Mouse (Mus musculus): Measurements from ENCODE around the gene Gucy2f. TPM values are rescaled to one million over a fixed set of nuclear protein-coding genes. Genes with fewer than 3 reads are reported as not detected.

Gucy2f gene
- polyA plus RNA-seq, 2 experiments: not detected

DNA sequence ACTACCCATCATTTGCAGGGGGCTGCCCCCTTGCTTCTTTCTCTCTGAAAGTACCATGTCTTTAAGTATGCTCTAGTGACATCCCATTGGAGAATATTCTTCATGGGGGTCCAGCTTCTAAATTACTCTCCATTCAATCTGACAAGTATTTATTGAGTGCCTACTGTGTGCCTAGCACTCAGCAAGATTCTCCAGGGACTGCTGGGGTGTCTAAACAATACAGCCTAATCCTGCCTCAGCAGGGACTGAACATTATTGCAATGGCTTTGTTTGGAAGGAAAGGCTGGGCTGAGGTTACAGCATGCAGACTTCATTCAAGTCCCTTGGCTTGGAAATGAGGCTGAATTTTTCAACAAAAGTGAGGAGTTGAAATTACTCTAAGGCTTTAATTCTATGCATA, 81.0 kb downstream of the Gucy2f start:
- H3K36me3 ChIP-seq (replicated peaks; ENCODE audit: control insufficient read depth, insufficient read depth, low read depth): no peaks in the 10 kb centered on the region
- H3K9me3 ChIP-seq (ENCODE audit: control insufficient read depth, low read length): no peaks in the 10 kb centered on the region
- H3K4me1 ChIP-seq (replicated peaks; ENCODE audit: control insufficient read depth in 2 of 2, insufficient read depth in 2 of 2, low read length in 1 of 2): no peaks in the 10 kb centered on the region
- H3K27ac ChIP-seq: no peak overlapping the region
- no peaks in the 10 kb centered on the region for H3K27me3 ChIP-seq (ENCODE audit: control insufficient read depth, insufficient read depth, low read length)
- DNase-seq (ENCODE audit: low read depth in 3 of 3, low spot score in 3 of 3) (no peak), ATAC-seq (ENCODE audit: insufficient read depth) (no peak)
- H3K4me2 ChIP-seq (ENCODE audit: low read depth): no peak overlapping the region
- TF ChIP-seq EP300 (IDR thresholded peaks at IDR 0.05; ENCODE audit: low read depth): no peak
- TF ChIP-seq CTCF (IDR thresholded peaks at IDR 0.05; ENCODE audit: low read depth): no peak
- no peak overlapping the region for H3K9ac ChIP-seq (replicated peaks)
- no peak overlapping the region for H3K4me3 ChIP-seq (ENCODE audit: insufficient read depth in 1 of 2, low read depth in 2 of 2, low read length in 2 of 2)

DNA sequence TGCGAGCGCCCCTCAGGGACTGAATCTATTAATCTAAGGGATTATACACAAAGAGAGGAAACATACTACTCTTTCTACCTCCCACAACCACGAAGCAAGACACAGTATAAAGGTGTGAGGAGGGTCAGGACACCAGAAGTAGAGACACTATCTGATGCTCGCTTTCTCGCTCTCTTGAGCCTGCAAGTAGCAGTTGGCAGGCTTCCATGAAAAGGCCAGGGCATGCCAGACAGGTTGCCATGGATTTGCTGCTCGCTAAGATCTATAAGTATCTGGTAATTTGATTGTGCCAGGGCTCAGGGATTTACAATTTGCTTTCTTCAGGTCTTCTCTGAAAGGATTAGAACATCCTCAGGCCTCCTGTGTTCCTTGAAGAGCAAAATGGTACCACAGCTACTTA, 85.5 kb downstream of the Gucy2f start:
- no peak overlapping the region for H3K27ac ChIP-seq
- H3K9ac ChIP-seq (replicated peaks): no peak overlapping the region
- ATAC-seq (ENCODE audit: insufficient read depth) (no peak), DNase-seq (ENCODE audit: low read depth in 3 of 3, low spot score in 3 of 3) (no peak)
- 56% methylated on average over 6 of the region's 6 CpGs for WGBS (ENCODE audit: insufficient replicate concordance)
- H3K27me3 ChIP-seq (ENCODE audit: control insufficient read depth, insufficient read depth, low read length): no peaks in the 10 kb centered on the region
- H3K4me2 ChIP-seq (ENCODE audit: low read depth): no peak overlapping the region
- H3K4me3 ChIP-seq (ENCODE audit: insufficient read depth in 1 of 2, low read depth in 2 of 2, low read length in 2 of 2): no peak overlapping the region
- no peak for TF ChIP-seq EP300 (IDR thresholded peaks at IDR 0.05; ENCODE audit: low read depth)
- no peak for TF ChIP-seq CTCF (IDR thresholded peaks at IDR 0.05; ENCODE audit: low read depth)
- no peaks in the 10 kb centered on the region for H3K4me1 ChIP-seq (replicated peaks; ENCODE audit: control insufficient read depth in 2 of 2, insufficient read depth in 2 of 2, low read length in 1 of 2)
- H3K36me3 ChIP-seq (replicated peaks; ENCODE audit: control insufficient read depth, insufficient read depth, low read depth): no peaks in the 10 kb centered on the region
- H3K9me3 ChIP-seq (ENCODE audit: control insufficient read depth, low read length): no peaks in the 10 kb centered on the region

DNA sequence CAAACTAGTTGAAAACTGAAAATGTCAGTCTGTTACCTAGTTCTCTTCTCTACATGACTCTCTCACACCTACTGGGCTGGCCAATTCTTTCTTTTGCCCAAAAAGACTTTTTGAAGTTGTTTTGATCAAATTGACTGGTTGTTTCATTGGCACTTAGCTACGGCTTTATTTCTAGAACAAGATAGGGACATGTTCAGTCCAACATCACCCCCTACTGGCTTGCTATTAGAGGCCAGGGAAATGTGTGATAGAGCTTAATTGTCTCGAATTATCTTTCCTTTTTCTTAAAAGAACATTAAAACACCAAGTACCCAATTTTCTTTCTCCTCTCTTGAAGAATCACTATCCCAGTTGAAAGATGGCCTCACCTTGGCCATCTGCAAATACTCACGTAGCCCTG, 99.8 kb downstream of the Gucy2f start:
- 32% methylated on average over 3 of the region's 3 CpGs for WGBS (ENCODE audit: insufficient replicate concordance)
- DNase-seq (ENCODE audit: low read depth in 3 of 3, low spot score in 3 of 3) (no peak), ATAC-seq (ENCODE audit: insufficient read depth) (no peak)

DNA sequence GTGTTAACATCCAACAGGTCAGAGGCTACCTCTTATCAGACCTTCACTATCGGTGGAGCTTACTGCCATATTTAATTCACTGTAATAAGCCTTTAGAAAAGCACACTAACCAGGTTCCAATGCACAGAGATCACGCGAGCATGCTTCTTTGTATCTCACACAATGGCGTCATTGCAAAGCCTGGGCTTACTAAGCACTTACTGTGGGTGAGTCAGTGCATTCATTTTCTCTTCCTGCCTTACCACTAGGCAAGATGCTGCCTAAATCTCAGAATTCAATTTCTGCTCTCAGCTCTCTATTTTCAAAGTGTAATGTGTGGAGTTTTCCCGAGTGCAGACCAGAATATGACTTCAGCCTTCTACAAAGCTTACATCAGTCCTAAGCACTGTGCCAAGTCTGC, 101.2 kb downstream of the Gucy2f start:
- WGBS (ENCODE audit: insufficient replicate concordance): 64% methylated on average over 5 of the region's 5 CpGs
- TF ChIP-seq EP300 (IDR thresholded peaks at IDR 0.05; ENCODE audit: low read depth) (no peak), CTCF (IDR thresholded peaks at IDR 0.05; ENCODE audit: low read depth) (no peak)

More for the DNA sequence above, 99.8 kb downstream of the Gucy2f start:
- H3K4me3 ChIP-seq (ENCODE audit: insufficient read depth in 1 of 2, low read depth in 2 of 2, low read length in 2 of 2): no peak overlapping the region
- no peaks in the 10 kb centered on the region for H3K9me3 ChIP-seq (ENCODE audit: control insufficient read depth, low read length)
- no peak overlapping the region for H3K9ac ChIP-seq (replicated peaks)
- no peaks in the 10 kb centered on the region for H3K27me3 ChIP-seq (ENCODE audit: control insufficient read depth, insufficient read depth, low read length)
- H3K4me2 ChIP-seq (ENCODE audit: low read depth): no peak overlapping the region
- no peaks in the 10 kb centered on the region for H3K4me1 ChIP-seq (replicated peaks; ENCODE audit: control insufficient read depth in 2 of 2, insufficient read depth in 2 of 2, low read length in 1 of 2)
- TF ChIP-seq EP300 (IDR thresholded peaks at IDR 0.05; ENCODE audit: low read depth): no peak
- TF ChIP-seq CTCF (IDR thresholded peaks at IDR 0.05; ENCODE audit: low read depth): no peak
- no peaks in the 10 kb centered on the region for H3K36me3 ChIP-seq (replicated peaks; ENCODE audit: control insufficient read depth, insufficient read depth, low read depth)
- H3K27ac ChIP-seq: no peak overlapping the region

GRCm38 (mm10) chrX:142062585-142062984, 134.1 kb downstream of the Gucy2f start:
- Histone ChIP-seq H3K4me2 (ENCODE audit: low read depth) (no peak overlapping the region), H3K27me3 (ENCODE audit: control insufficient read depth, insufficient read depth, low read length) (no peaks in the 10 kb centered on the region), H3K36me3 (replicated peaks; ENCODE audit: control insufficient read depth, insufficient read depth, low read depth) (no peaks in the 10 kb centered on the region), H3K9me3 (ENCODE audit: control insufficient read depth, low read length) (no peaks in the 10 kb centered on the region), H3K4me3 (ENCODE audit: insufficient read depth in 1 of 2, low read depth in 2 of 2, low read length in 2 of 2) (no peak overlapping the region), H3K4me1 (replicated peaks; ENCODE audit: control insufficient read depth in 2 of 2, insufficient read depth in 2 of 2, low read length in 1 of 2) (no peaks in the 10 kb centered on the region), H3K9ac (replicated peaks) (no peak overlapping the region), H3K27ac (no peak overlapping the region)
- WGBS (ENCODE audit: insufficient replicate concordance): 42% methylated on average over 3 of the region's 3 CpGs
- DNase-seq (ENCODE audit: low read depth in 3 of 3, low spot score in 3 of 3): no peak
- no peak for ATAC-seq (ENCODE audit: insufficient read depth)
- TF ChIP-seq CTCF (IDR thresholded peaks at IDR 0.05; ENCODE audit: low read depth) (no peak), EP300 (IDR thresholded peaks at IDR 0.05; ENCODE audit: low read depth) (no peak)

More for the DNA sequence above, 101.2 kb downstream of the Gucy2f start:
- no peaks in the 10 kb centered on the region for H3K4me1 ChIP-seq (replicated peaks; ENCODE audit: control insufficient read depth in 2 of 2, insufficient read depth in 2 of 2, low read length in 1 of 2)
- no peak overlapping the region for H3K27ac ChIP-seq
- H3K9ac ChIP-seq (replicated peaks): no peak overlapping the region
- DNase-seq (ENCODE audit: low read depth in 3 of 3, low spot score in 3 of 3) (no peak), ATAC-seq (ENCODE audit: insufficient read depth) (no peak)
- H3K27me3 ChIP-seq (ENCODE audit: control insufficient read depth, insufficient read depth, low read length): no peaks in the 10 kb centered on the region
- no peak overlapping the region for H3K4me3 ChIP-seq (ENCODE audit: insufficient read depth in 1 of 2, low read depth in 2 of 2, low read length in 2 of 2)
- no peaks in the 10 kb centered on the region for H3K9me3 ChIP-seq (ENCODE audit: control insufficient read depth, low read length)
- no peak overlapping the region for H3K4me2 ChIP-seq (ENCODE audit: low read depth)
- no peaks in the 10 kb centered on the region for H3K36me3 ChIP-seq (replicated peaks; ENCODE audit: control insufficient read depth, insufficient read depth, low read depth)

Other genes with a start within 250 kb of the Gucy2f start
- gene Nxt2, start 29.8 kb upstream of the Gucy2f start, polyA plus RNA-seq (2012; rRNA removed): 1.9 and 2.2 TPM in 2 replicates
- 7.3 TPM in 2 replicates for gene Nxt2, start 29.8 kb upstream of the Gucy2f start, polyA plus RNA-seq (2014; fragmentation: Nextera tagmentation; extraction: Ambion mirVana)
- gene Kcne1l, start 109.4 kb upstream of the Gucy2f start, polyA plus RNA-seq (2012; rRNA removed): 0.47 and 0.50 TPM in 2 replicates
- 0.56 and 1.1 TPM in 2 replicates for gene Kcne1l, start 109.4 kb upstream of the Gucy2f start, polyA plus RNA-seq (2014; fragmentation: Nextera tagmentation; extraction: Ambion mirVana)
- gene Acsl4, start 193.6 kb upstream of the Gucy2f start, polyA plus RNA-seq (2012; rRNA removed): 4.2 and 6.4 TPM in 2 replicates
- gene Acsl4, start 193.6 kb upstream of the Gucy2f start, polyA plus RNA-seq (2014; fragmentation: Nextera tagmentation; extraction: Ambion mirVana): 15.7 and 16.1 TPM in 2 replicates